Mouse (Mus musculus) inflammation-experienced regulatory T-cells, adult 6 months (primary cell): ENCODE measurements around the gene Vmn1r71. TPM values are rescaled to one million over a fixed set of nuclear protein-coding genes. Genes with fewer than 3 reads are reported as not detected.
"Not testable (repeated sequence)": the region's sequence is repeated elsewhere in the genome, so short reads cannot be mapped to it uniquely, and the experiment has no call there.

Experiments used
- ATAC-seq: one replicate; pipeline ENCODE4 v1.8.0; 2017
- polyA plus RNA-seq, 3 experiments: library from polyadenylated mRNA; unstranded; fragments of 100-300 nt; shearing (Covaris generic); gene quantifications; one replicate each; pipeline ENCODE4 v1.2.1; 2017

The Vmn1r71 gene
- not detected for polyA plus RNA-seq

DNA sequence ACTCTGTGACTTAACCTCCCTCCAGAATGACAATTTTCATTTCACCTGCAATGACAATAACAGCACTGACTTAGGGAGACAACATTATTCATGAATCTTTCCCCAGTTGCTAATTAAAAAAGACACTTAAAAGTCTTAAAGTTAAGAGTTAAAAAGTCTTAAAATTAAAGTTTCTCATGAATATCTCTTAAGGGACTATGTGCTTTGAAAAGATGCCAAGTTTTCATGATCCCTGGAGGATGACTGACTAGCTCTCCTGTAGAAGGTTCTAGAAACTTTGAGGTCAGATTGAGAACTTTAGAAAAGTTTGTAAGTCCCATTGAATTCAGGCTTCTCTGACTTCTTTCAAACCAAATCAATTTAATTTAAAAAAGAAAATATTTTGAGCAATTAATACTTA is at the start of gene Vmn1r71:
Vmn1r71 (minus strand) TSS at position 101 of the 400 bp plus-strand sequence.
- no peak for ATAC-seq

DNA sequence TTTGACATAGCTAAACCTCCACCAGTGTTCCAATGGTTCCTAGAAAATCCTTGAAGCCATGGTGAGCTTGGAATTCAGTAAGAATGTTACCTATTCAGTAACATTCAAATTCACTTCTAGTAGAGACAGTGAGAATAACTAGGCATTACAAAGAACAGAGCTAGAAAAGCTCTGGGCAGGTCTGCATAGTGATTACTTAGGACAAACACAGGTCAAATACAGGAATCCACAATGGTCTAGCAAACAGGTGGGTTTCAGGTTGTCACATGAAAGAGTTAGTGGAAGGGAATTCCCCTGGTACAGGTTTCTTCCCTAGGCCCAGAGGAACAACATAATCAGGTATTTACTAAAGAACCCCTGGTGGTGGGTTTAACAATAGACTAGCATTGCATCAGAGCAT is 3.4 kb upstream of the Vmn1r71 start:
- ATAC-seq: not testable (repeated sequence)

Other genes with a start within 250 kb of the Vmn1r71 start
- gene Vmn1r68, start 195.9 kb downstream of the Vmn1r71 start, polyA plus RNA-seq: under 1 TPM in 1 of 3 experiments, not detected in 2; 0.07 TPM
- not detected for gene Vmn1r69, start 140.7 kb downstream of the Vmn1r71 start, polyA plus RNA-seq
- not detected for gene Vmn1r70, start 122.8 kb downstream of the Vmn1r71 start, polyA plus RNA-seq
- not detected for gene Nlrp4b, start 66.6 kb downstream of the Vmn1r71 start, polyA plus RNA-seq
- not detected for gene Zscan4b, start 150.7 kb upstream of the Vmn1r71 start, polyA plus RNA-seq